24 mouse cellular contexts compared by ENCODE assay signal in genomic region chr14:73574053-73574452, GRCm38 (mm10). TPM values are rescaled to one million over a fixed set of nuclear protein-coding genes. Genes with fewer than 3 reads are reported as not detected.
A peak's percentile ranks its signal among the peaks of the same experiment; 100 is the strongest.
DNase-seq lines count a peak whose midpoint lies in the region; ATAC-seq and TF ChIP-seq lines count a peak whose summit lies in the region.
"Had no signal": no experiment of that assay in that cellular context is flagged by ENCODE, and none has a peak within 500 bp of the region (broad histone marks: within the 10 kb centered on the region; RNA-seq: fewer than 3 reads in every experiment).

No protein-coding gene starts in this region.

- peaks cover 25% of the 10 kb centered on the region for H3K4me1 ChIP-seq in megakaryocyte, embryonic 14.5 days
- H3K4me1 ChIP-seq in intestine, postnatal 0 days (replicated peaks; ENCODE audit: control insufficient read depth, insufficient read depth, low read length) = no peaks in the 10 kb centered on the region
- H3K4me1 ChIP-seq in heart, embryonic 11.5 days (ENCODE audit: control insufficient read depth, insufficient read depth, low read length) = no peaks in the 10 kb centered on the region
- H3K4me1 ChIP-seq: forebrain, embryonic 10.5 days; limb, embryonic 10.5 days had no signal

- peaks cover 11% of the 10 kb centered on the region; the same call in 1 of the 2 replicates for H3K9me3 ChIP-seq in megakaryocyte, embryonic 14.5 days
- H3K9me3 ChIP-seq in intestine, postnatal 0 days (ENCODE audit: control insufficient read depth) = no peaks in the 10 kb centered on the region
- H3K9me3 ChIP-seq in heart, embryonic 11.5 days (replicated peaks; ENCODE audit: control insufficient read depth, low read length) = no peaks in the 10 kb centered on the region
- H3K9me3 ChIP-seq: limb, embryonic 10.5 days had no signal

- peak overlapping the region; percentile 59 for H3K4me3 ChIP-seq in megakaryocyte, embryonic 14.5 days (replicated peaks)
- H3K4me3 ChIP-seq in intestine, postnatal 0 days (ENCODE audit: low read depth, low read length) = no peak overlapping the region
- H3K4me3 ChIP-seq in heart, embryonic 11.5 days (ENCODE audit: low read depth, low read length) = no peak overlapping the region
- H3K4me3 ChIP-seq: forebrain, embryonic 10.5 days; limb, embryonic 10.5 days; myocyte had no signal

- peaks cover 84% of the 10 kb centered on the region for H3K36me3 ChIP-seq in megakaryocyte, embryonic 14.5 days (replicated peaks; ENCODE audit: low read length)
- H3K36me3 ChIP-seq in intestine, postnatal 0 days (ENCODE audit: control insufficient read depth, insufficient read depth) = peaks cover 18% of the 10 kb centered on the region
- peaks cover 6% of the 10 kb centered on the region; the same call in 1 of the 2 replicates for H3K36me3 ChIP-seq in heart, embryonic 11.5 days (ENCODE audit: control insufficient read depth, insufficient read depth, low read length)

- WGBS in intestine, postnatal 0 days = 82% methylated on average over 5 of the region's 5 CpGs
- WGBS in heart, embryonic 11.5 days (ENCODE audit: insufficient replicate concordance) = 69% methylated on average over 5 of the region's 5 CpGs

- no peak overlapping the region for H3K9ac ChIP-seq in intestine, postnatal 0 days (ENCODE audit: low read depth, low read length)
- H3K9ac ChIP-seq in heart, embryonic 11.5 days (ENCODE audit: low read depth, low read length) = no peak overlapping the region

- no peak for TF ChIP-seq CTCF in intestine, postnatal 0 days (IDR thresholded peaks at IDR 0.05; ENCODE audit: low read depth)

- ATAC-seq in megakaryocyte, adult 5-6 weeks (ENCODE audit: poor library complexity, severe bottlenecking) = no peak
- ATAC-seq in intestine, postnatal 0 days = peak; percentile 65
- ATAC-seq in heart, embryonic 11.5 days (replicated peaks; ENCODE audit: insufficient number of reproducible peaks, low FRiP score, low TSS enrichment) = no peak
- ATAC-seq: activated CD4-positive, CD25-positive, alpha-beta regulatory T cell, adult 4 months; forebrain, embryonic 16.5 days; hindbrain, embryonic 16.5 days; midbrain, embryonic 16.5 days; Patski had no signal

- peak; percentile 34 for DNase-seq in adrenal gland, postnatal 14 days
- no peak for DNase-seq in adrenal gland, adult (ENCODE audit: inconsistent age in 2 of 2, low spot score in 1 of 2)
- peak; percentile 84 for DNase-seq in R1 (ENCODE audit: low read depth, low spot score)
- DNase-seq in kidney, postnatal 10 days = no peak
- DNase-seq: adrenal gland, postnatal 25 days; cerebellum, adult 8-10 months; gastrocnemius, postnatal 25 days; kidney, adult 2 months; lung, adult 18-20 months; lung, postnatal 10 days; thymus, postnatal 14 days had no signal

- no peak overlapping the region for H3K27ac ChIP-seq in intestine, postnatal 0 days (ENCODE audit: low read depth, low read length)
- no peak overlapping the region for H3K27ac ChIP-seq in heart, embryonic 11.5 days (ENCODE audit: low read depth, low read length)
- H3K27ac ChIP-seq: forebrain, embryonic 10.5 days; kidney, postnatal 0 days; limb, embryonic 10.5 days had no signal

- no peaks in the 10 kb centered on the region for H3K27me3 ChIP-seq in megakaryocyte, embryonic 14.5 days (replicated peaks)
- no peaks in the 10 kb centered on the region for H3K27me3 ChIP-seq in intestine, postnatal 0 days (replicated peaks; ENCODE audit: control insufficient read depth, insufficient read depth, low read length)
- H3K27me3 ChIP-seq in heart, embryonic 11.5 days (ENCODE audit: control insufficient read depth, insufficient read depth, low read length) = no peaks in the 10 kb centered on the region
- H3K27me3 ChIP-seq: Patski had no signal

- H3K4me2 ChIP-seq in intestine, postnatal 0 days (replicated peaks; ENCODE audit: low read depth) = no peak overlapping the region
- H3K4me2 ChIP-seq in heart, embryonic 11.5 days = no peak overlapping the region

RNA-seq across cellular contexts. Expression of gene Nudt15, which starts 26.0 kb away (rescaled TPM):
- total RNA-seq in adrenal gland, postnatal 14 days (2021) = 8.9 and 9.6 TPM in 2 replicates
- 0.08 TPM in 1 of 2 replicates, not detected in the other for polyA plus RNA-seq in megakaryocyte, embryonic 14.5 days (2012; ENCODE audit: insufficient read depth, low replicate concordance)
- total RNA-seq in megakaryocyte, adult 5-6 weeks (2015) = 2.8 and 4.6 TPM in 2 replicates
- total RNA-seq in megakaryocyte, adult 5-6 weeks (2017) = 1.9 and 3.2 TPM in 2 replicates
- 2.5 and 2.8 TPM in 2 replicates for polyA plus RNA-seq in intestine, postnatal 0 days (2015; fragmentation: Nextera tagmentation; extraction: Ambion mirVana)
- 4.2 and 5.6 TPM in 2 replicates for polyA plus RNA-seq in heart, embryonic 11.5 days (2014; fragmentation: Nextera tagmentation; extraction: Ambion mirVana)

RNA-seq across cellular contexts. Expression of gene Sucla2, which starts 48.9 kb away (rescaled TPM):
- total RNA-seq in adrenal gland, postnatal 14 days (2021) = 999 and 1,057 TPM in 2 replicates
- 10.7 and 21.4 TPM in 2 replicates for polyA plus RNA-seq in megakaryocyte, embryonic 14.5 days (2012; ENCODE audit: insufficient read depth, low replicate concordance)
- 57.8 and 64.9 TPM in 2 replicates for total RNA-seq in megakaryocyte, adult 5-6 weeks (2015)
- 105 and 109 TPM in 2 replicates for total RNA-seq in megakaryocyte, adult 5-6 weeks (2017)
- 185 and 202 TPM in 2 replicates for polyA plus RNA-seq in intestine, postnatal 0 days (2015; fragmentation: Nextera tagmentation; extraction: Ambion mirVana)
- polyA plus RNA-seq in heart, embryonic 11.5 days (2014; fragmentation: Nextera tagmentation; extraction: Ambion mirVana) = 180 and 205 TPM in 2 replicates

Comparison
In these comparisons a context has a peak if more than half of its experiments do, and no peak if none do; other contexts are left out.
1. DNase-seq: peak in adrenal gland, postnatal 14 days (single experiment) and R1 (single experiment); none in adrenal gland, adult (0 of 2) and kidney, postnatal 10 days (single experiment).